Mouse (Mus musculus) heart, postnatal 0 days (tissue): ENCODE data around the gene Myadm.
"Not testable (repeated sequence)": the region's sequence is repeated elsewhere in the genome, so short reads cannot be mapped to it uniquely, and the experiment has no call there.

Source experiments
- CTCF ChIP-seq: IDR thresholded peaks from 2 replicates; pipeline ENCODE4 v1.5.1; 2016; ENCODE audit warnings: antibody characterized with exemption, control low read depth, low read depth
- EP300 ChIP-seq: IDR thresholded peaks from 2 replicates; pipeline ENCODE4 v1.6.1; 2016; ENCODE audit warnings: antibody characterized with exemption, low read depth

GRCm38 (mm10) chr7:3276781-3277180 lies 12.1 kb upstream of the Myadm start:
- not testable (repeated sequence) for TF ChIP-seq CTCF, EP300
